Mouse (Mus musculus): Measurements from ENCODE around the gene Abhd11.

DNA sequence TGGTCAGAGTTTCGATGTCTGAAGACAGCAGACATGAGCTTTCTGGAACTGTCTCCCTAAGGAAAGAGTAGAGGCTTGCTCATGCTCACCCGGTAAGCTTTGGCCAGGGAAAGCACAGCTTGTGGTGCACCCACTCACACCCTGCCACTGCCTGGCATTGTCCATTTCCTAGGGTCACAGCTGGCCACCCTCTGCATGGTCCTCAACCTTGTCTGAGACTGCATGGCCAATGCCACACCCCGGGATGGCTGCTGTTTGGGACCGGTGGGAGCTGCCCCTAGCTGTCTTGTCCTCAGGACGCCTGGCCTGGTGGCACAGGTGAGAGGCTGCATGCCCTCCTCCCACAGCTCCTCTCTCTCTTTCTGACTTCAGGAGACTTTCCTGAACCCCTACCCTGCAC lies 39.6 kb downstream of the Abhd11 start:
- TF ChIP-seq CTCF (conservative IDR thresholded peaks at IDR 0.05; ENCODE audit: low read length) (no peak), NANOG (IDR thresholded peaks at IDR 0.05; ENCODE audit: borderline replicate concordance, low read length) (no peak)
